Comparison of ENCODE assay signal across 27 mouse cellular contexts in genomic region chr5:134923141-134923540, GRCm38 (mm10). TPM values are rescaled to one million over a fixed set of nuclear protein-coding genes. Genes with fewer than 3 reads are reported as not detected.
DNase-seq lines count a peak whose midpoint lies in the region; ATAC-seq and TF ChIP-seq lines count a peak whose summit lies in the region.
"Had no signal": no experiment of that assay in that cellular context is flagged by ENCODE, and none has a peak within 500 bp of the region (broad histone marks: within the 10 kb centered on the region; RNA-seq: fewer than 3 reads in every experiment).

No protein-coding gene starts in this region.

- peaks cover 46% of the 10 kb centered on the region for H3K4me1 ChIP-seq in liver, embryonic 13.5 days (replicated peaks)
- no peaks in the 10 kb centered on the region for H3K4me1 ChIP-seq in lung, embryonic 14.5 days (ENCODE audit: insufficient read depth)
- no peaks in the 10 kb centered on the region for H3K4me1 ChIP-seq in heart, embryonic 12.5 days (replicated peaks)
- H3K4me1 ChIP-seq: embryonic facial prominence, embryonic 10.5 days; embryonic facial prominence, embryonic 12.5 days; forebrain, embryonic 13.5 days; forebrain, embryonic 15.5 days had no signal

- H3K4me2 ChIP-seq in liver, embryonic 13.5 days: no peak overlapping the region
- H3K4me2 ChIP-seq in lung, embryonic 14.5 days: no peak overlapping the region
- no peak overlapping the region for H3K4me2 ChIP-seq in heart, embryonic 12.5 days
- H3K4me2 ChIP-seq: embryonic facial prominence, embryonic 12.5 days; forebrain, embryonic 13.5 days; forebrain, embryonic 15.5 days had no signal

- no peak for DNase-seq in liver, embryonic 13.5 days
- DNase-seq in liver: no peak
- peak; percentile 73 for DNase-seq in lung, embryonic 14.5 days
- DNase-seq in lung, postnatal 14 days: no peak
- peak; percentile 4 for DNase-seq in brain, adult 2 months (ENCODE audit: low read depth, low spot score)
- DNase-seq in telencephalon, adult 2 months (ENCODE audit: low read depth, low spot score): peak; percentile 3
- DNase-seq: adrenal gland, adult 8-10 months; adrenal gland, postnatal 14 days; adrenal gland, postnatal 36 days; B cell, adult 2 months; cerebellum, adult 11-12 months; cerebellum, adult 2 months; cerebellum, adult 9-10 months; cerebellum, postnatal 10 days; cerebellum, postnatal 25 days had no signal

- peak overlapping the region; percentile 35; the same call in 1 of the 2 replicates for H3K27ac ChIP-seq in liver, embryonic 13.5 days
- no peak overlapping the region for H3K27ac ChIP-seq in lung, embryonic 14.5 days (ENCODE audit: low read depth)
- H3K27ac ChIP-seq in heart, embryonic 12.5 days (ENCODE audit: poor library complexity, severe bottlenecking): no peak overlapping the region
- H3K27ac ChIP-seq: embryonic facial prominence, embryonic 10.5 days; embryonic facial prominence, embryonic 12.5 days; forebrain, embryonic 13.5 days; forebrain, embryonic 15.5 days had no signal

- H3K9me3 ChIP-seq in liver, embryonic 13.5 days (replicated peaks): no peaks in the 10 kb centered on the region
- H3K9me3 ChIP-seq in lung, embryonic 14.5 days (ENCODE audit: low read depth, low read length): no peaks in the 10 kb centered on the region
- H3K9me3 ChIP-seq in heart, embryonic 12.5 days (replicated peaks): no peaks in the 10 kb centered on the region
- H3K9me3 ChIP-seq: embryonic facial prominence, embryonic 10.5 days; embryonic facial prominence, embryonic 12.5 days; forebrain, embryonic 13.5 days; forebrain, embryonic 15.5 days; G1E had no signal

- peaks cover 5% of the 10 kb centered on the region; the same call in 1 of the 2 replicates for H3K27me3 ChIP-seq in liver, embryonic 13.5 days
- no peaks in the 10 kb centered on the region for H3K27me3 ChIP-seq in lung, embryonic 14.5 days (ENCODE audit: insufficient read depth, low read length)
- no peaks in the 10 kb centered on the region for H3K27me3 ChIP-seq in heart, embryonic 12.5 days (replicated peaks)
- H3K27me3 ChIP-seq: embryonic facial prominence, embryonic 12.5 days; forebrain, embryonic 13.5 days; forebrain, embryonic 15.5 days; Patski had no signal

- no peaks in the 10 kb centered on the region for H3K36me3 ChIP-seq in liver, embryonic 13.5 days
- no peaks in the 10 kb centered on the region for H3K36me3 ChIP-seq in lung, embryonic 14.5 days (ENCODE audit: insufficient read depth)
- no peaks in the 10 kb centered on the region for H3K36me3 ChIP-seq in heart, embryonic 12.5 days
- H3K36me3 ChIP-seq: embryonic facial prominence, embryonic 10.5 days; embryonic facial prominence, embryonic 12.5 days; forebrain, embryonic 15.5 days; G1E had no signal

- no peak for ATAC-seq in liver, embryonic 13.5 days (ENCODE audit: low read depth)
- ATAC-seq in lung, embryonic 14.5 days (ENCODE audit: insufficient read depth): no peak; the same call in 1 of the 2 replicates
- no peak for ATAC-seq in heart, embryonic 12.5 days (ENCODE audit: insufficient number of reproducible peaks, low FRiP score)
- ATAC-seq: activated CD4-positive, CD25-positive, alpha-beta regulatory T cell, adult 4 months; CD4-positive, CD25-positive, alpha-beta regulatory T cell, adult 4 months; forebrain, embryonic 13.5 days; forebrain, embryonic 15.5 days; Patski had no signal

- WGBS in liver, embryonic 13.5 days (ENCODE audit: insufficient replicate concordance): 62% methylated on average over 6 of the region's 6 CpGs
- whole genome bisulfite sequencing in lung, embryonic 14.5 days: 45% methylated on average over 6 of the region's 6 CpGs
- WGBS in heart, embryonic 12.5 days: 69% methylated on average over 6 of the region's 6 CpGs

- TF ChIP-seq CTCF in lung, embryonic 14.5 days (IDR thresholded peaks at IDR 0.05; ENCODE audit: low read depth): no peak

- no peak overlapping the region for H3K4me3 ChIP-seq in liver, embryonic 13.5 days (replicated peaks)
- no peak overlapping the region for H3K4me3 ChIP-seq in lung, embryonic 14.5 days (ENCODE audit: low read depth, low read length)
- H3K4me3 ChIP-seq in heart, embryonic 12.5 days: no peak overlapping the region
- H3K4me3 ChIP-seq: embryonic facial prominence, embryonic 10.5 days; embryonic facial prominence, embryonic 12.5 days; forebrain, embryonic 13.5 days; forebrain, embryonic 15.5 days had no signal

- no peak overlapping the region for H3K9ac ChIP-seq in liver, embryonic 13.5 days
- no peak overlapping the region for H3K9ac ChIP-seq in lung, embryonic 14.5 days
- no peak overlapping the region for H3K9ac ChIP-seq in heart, embryonic 12.5 days
- H3K9ac ChIP-seq: embryonic facial prominence, embryonic 12.5 days; forebrain, embryonic 13.5 days; forebrain, embryonic 15.5 days had no signal

RNA-seq across cellular contexts. Expression of gene Cldn13, which starts 7.8 kb away (rescaled TPM):
- polyA plus RNA-seq in liver, embryonic 13.5 days (2015; fragmentation: Nextera tagmentation; extraction: Ambion mirVana): 246 and 259 TPM in 2 replicates
- polyA plus RNA-seq in lung, embryonic 14.5 days (2014; fragmentation: Nextera tagmentation; extraction: Ambion mirVana): 0.39 TPM in 1 of 2 replicates, not detected in the other
- 5.4 and 10.0 TPM in 2 replicates for polyA plus RNA-seq in heart, embryonic 12.5 days (2016; fragmentation: Nextera tagmentation; extraction: Ambion mirVana)
- polyA plus RNA-seq: CD4-positive, CD25-positive, alpha-beta regulatory T cell, adult 4 months; cerebellum, adult 2 months; cortical plate, adult 2 months; forebrain, embryonic 13.5 days; forebrain, embryonic 15.5 days; G1E; Patski had no signal

RNA-seq across cellular contexts. Expression of gene Mettl27, which starts 9.0 kb away (rescaled TPM):
- polyA plus RNA-seq in liver, embryonic 13.5 days (2015; fragmentation: Nextera tagmentation; extraction: Ambion mirVana): 10.6 and 12.2 TPM in 2 replicates
- 23.0 and 23.9 TPM in 2 replicates for polyA plus RNA-seq in lung, embryonic 14.5 days (2014; fragmentation: Nextera tagmentation; extraction: Ambion mirVana)
- polyA plus RNA-seq in heart, embryonic 12.5 days (2016; fragmentation: Nextera tagmentation; extraction: Ambion mirVana): 8.6 and 11.1 TPM in 2 replicates

RNA-seq across cellular contexts. Expression of gene Tmem270, which starts 16.6 kb away (rescaled TPM):
- polyA plus RNA-seq in liver, embryonic 13.5 days (2015; fragmentation: Nextera tagmentation; extraction: Ambion mirVana): not detected in 2 replicates
- polyA plus RNA-seq in lung, embryonic 14.5 days (2014; fragmentation: Nextera tagmentation; extraction: Ambion mirVana): not detected in 2 replicates
- polyA plus RNA-seq in heart, embryonic 12.5 days (2016; fragmentation: Nextera tagmentation; extraction: Ambion mirVana): not detected in 2 replicates
- polyA plus RNA-seq: activated CD4-positive, CD25-positive, alpha-beta regulatory T cell, adult 4 months; CD4-positive, CD25-positive, alpha-beta regulatory T cell, adult 4 months; cerebellum, adult 2 months; cortical plate, adult 2 months; embryonic facial prominence, embryonic 10.5 days; embryonic facial prominence, embryonic 12.5 days; embryonic facial prominence, embryonic 14.5 days; forebrain, embryonic 11.5 days; forebrain, embryonic 13.5 days; forebrain, embryonic 15.5 days; G1E; Patski had no signal

RNA-seq across cellular contexts. Expression of gene Cldn4, which starts 23.6 kb away (rescaled TPM):
- 0.15 and 0.32 TPM in 2 replicates for polyA plus RNA-seq in liver, embryonic 13.5 days (2015; fragmentation: Nextera tagmentation; extraction: Ambion mirVana)
- 41.9 and 42.4 TPM in 2 replicates for polyA plus RNA-seq in lung, embryonic 14.5 days (2014; fragmentation: Nextera tagmentation; extraction: Ambion mirVana)
- polyA plus RNA-seq in heart, embryonic 12.5 days (2016; fragmentation: Nextera tagmentation; extraction: Ambion mirVana): 1.0 and 1.1 TPM in 2 replicates
- polyA plus RNA-seq: activated CD4-positive, CD25-positive, alpha-beta regulatory T cell, adult 4 months; forebrain, embryonic 13.5 days; forebrain, embryonic 15.5 days; G1E had no signal

Comparison
In these comparisons a context has a peak if more than half of its experiments do, and no peak if none do; other contexts are left out.
1. DNase-seq: peak in lung, embryonic 14.5 days (single experiment), brain, adult 2 months (single experiment) and telencephalon, adult 2 months (single experiment); none in liver, embryonic 13.5 days (single experiment), liver (single experiment) and lung, postnatal 14 days (single experiment).
2. RNA of gene Cldn13, which starts 7.8 kb away (polyA plus RNA-seq): 246 to 259 TPM in liver, embryonic 13.5 days; 5.4 to 10.0 TPM in heart, embryonic 12.5 days and 0.39 TPM in lung, embryonic 14.5 days; every median in the first group is over 10 times any median in the second.